Mouse (Mus musculus) layer of hippocampus, adult 6 months (tissue): Measurements from ENCODE around the gene Sdccag8. TPM values are rescaled to one million over a fixed set of nuclear protein-coding genes. Genes with fewer than 3 reads are reported as not detected.

Source experiments
- long read RNA-seq, 2 experiments: library from polyadenylated mRNA; unstranded; transcript quantifications; one replicate each; pipeline ENCODE4 v2.0.0; 2019 to 2020
- microRNA-seq: library from miRNA; unstranded; fragments of <30 nt; microRNA quantifications from one replicate; pipeline ENCODE4 v1.2.0, GENCODE M21; 2020
- polyA plus RNA-seq: library from polyadenylated mRNA; unstranded; fragments of <200 nt; fragmentation: Nextera tagmentation; gene quantifications from 2 replicates; pipeline ENCODE4 v1.2.3, GENCODE M21; 2021

Gene Sdccag8
- 18.4 and 20.5 TPM in 2 replicates for polyA plus RNA-seq
- long read RNA-seq, experiment 1, transcript Sdccag8-201 (18 exons, 2,776 nt): major isoform, 11 of 26 reads
- long read RNA-seq, experiment 1, partial matches to known transcripts: 10 of 26 reads
- long read RNA-seq, experiment 1, other reads (novel, unspliced or antisense): 5 of 26 reads
- long read RNA-seq, experiment 2, transcript Sdccag8-201 (18 exons, 2,776 nt): major isoform, 32 of 110 reads
- long read RNA-seq, experiment 2, partial matches to known transcripts: 27 of 110 reads
- long read RNA-seq, experiment 2, other reads (novel, unspliced or antisense): 50 of 110 reads

DNA sequence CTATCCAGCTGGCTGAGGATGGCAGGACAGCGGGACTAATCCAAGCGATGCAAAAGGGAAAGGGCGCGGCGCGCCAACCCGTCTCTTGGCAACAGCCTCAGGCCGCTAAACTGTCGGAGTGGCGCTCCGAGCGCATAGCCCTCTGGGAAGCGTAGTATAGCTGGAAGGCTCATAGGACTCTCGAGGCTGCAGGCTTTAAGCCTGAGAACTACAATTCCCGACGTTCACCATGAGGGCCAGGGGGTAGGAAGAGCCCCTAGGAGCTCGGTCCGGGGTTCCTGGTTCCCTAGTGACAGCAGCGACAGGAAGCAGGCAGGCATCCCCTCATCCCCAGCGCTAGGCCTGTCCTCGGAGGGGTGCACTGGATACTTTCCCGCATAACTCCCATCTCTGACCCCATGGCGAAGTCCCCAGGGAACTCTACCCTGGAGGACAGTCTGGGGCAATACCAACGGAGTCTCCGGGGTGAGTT lies at the start of gene Sdccag8:
TSS of gene Sdccag8 (plus strand) at position 70 of the 472 bp plus-strand sequence.

DNA sequence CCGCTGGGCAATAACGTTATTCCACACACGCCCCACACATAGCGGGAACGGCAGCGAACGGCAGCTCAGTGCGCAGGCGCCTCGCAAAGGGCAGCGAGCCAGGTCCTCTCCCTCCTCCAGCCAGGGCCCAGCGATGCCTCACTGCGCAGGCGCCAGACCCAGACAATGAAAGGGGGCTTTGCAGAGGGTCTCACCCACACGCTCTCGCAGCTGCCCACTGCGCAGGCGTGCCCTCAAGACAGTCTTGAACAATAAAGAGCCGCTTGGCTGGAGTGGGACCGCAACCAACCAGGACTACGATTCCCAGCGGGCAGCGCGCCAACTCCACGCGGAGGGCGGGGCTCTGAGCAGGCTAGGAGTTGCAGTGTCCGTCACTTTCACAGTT lies 432 bp upstream of the Sdccag8 start, which contains the start of gene Cep170:
TSS of gene Cep170 (minus strand) at position 32 of the 385 bp plus-strand sequence.

Small RNA genes within 50 kb of the gene (microRNA-seq; reads per million reads assigned to microRNA genes)
- not detected for gene Gm25993
- gene Mir350: 296 reads per million, percentile 68 among the genes with 10 or more reads in this experiment

Other genes starting within 250 kb of the Sdccag8 start
- 19.1 and 24.2 TPM in 2 replicates for gene Cep170, start 593 bp upstream of the Sdccag8 start, polyA plus RNA-seq